ENCODE assay signal across 26 mouse cellular contexts in the genomic region with DNA sequence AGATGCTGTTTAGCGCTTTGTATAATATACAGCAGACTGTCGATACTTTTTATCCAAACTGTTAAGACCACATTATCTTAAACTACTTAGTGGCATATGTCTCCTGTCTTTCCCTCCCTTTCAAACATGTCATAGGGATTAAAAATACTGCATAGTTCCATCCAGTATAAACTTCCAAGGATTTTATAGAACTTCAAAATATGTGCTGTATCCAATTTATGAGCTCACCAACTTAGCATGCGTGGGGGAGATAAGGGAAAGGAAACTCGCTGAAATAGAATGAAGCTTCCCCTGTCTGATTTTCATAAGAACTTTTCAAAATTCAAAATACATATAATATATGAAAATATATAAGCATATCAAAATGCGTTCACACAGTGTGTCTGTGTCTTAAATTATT.
"Had no signal": no experiment of that assay in that cellular context is flagged by ENCODE, and none has a peak within 500 bp of the region (broad histone marks: within the 10 kb centered on the region; RNA-seq: fewer than 3 reads in every experiment).

No protein-coding gene starts in this region.

- H3K4me3 ChIP-seq: gastrocnemius, adult 2 months; heart, adult 2 months; hindbrain, embryonic 10.5 days; hindbrain, embryonic 12.5 days; intestine, embryonic 15.5 days; layer of hippocampus, adult 2 months; left cerebral cortex, adult 2 months; limb, embryonic 10.5 days; limb, embryonic 12.5 days; liver, embryonic 13.5 days; liver, embryonic 15.5 days had no signal

- H3K9ac ChIP-seq: hindbrain, embryonic 12.5 days; hindbrain, embryonic 14.5 days; intestine, embryonic 15.5 days; limb, embryonic 12.5 days; liver, embryonic 13.5 days; liver, embryonic 15.5 days; liver, postnatal 0 days had no signal

- H3K36me3 ChIP-seq: hindbrain, embryonic 10.5 days; hindbrain, embryonic 12.5 days; intestine, embryonic 15.5 days; limb, embryonic 10.5 days; limb, embryonic 12.5 days; liver, embryonic 13.5 days; liver, embryonic 15.5 days had no signal

- H3K27me3 ChIP-seq: hindbrain, embryonic 12.5 days; intestine, embryonic 15.5 days; limb, embryonic 12.5 days; liver, embryonic 13.5 days; liver, embryonic 15.5 days had no signal

- H3K27ac ChIP-seq: gastrocnemius, adult 2 months; heart, adult 2 months; hindbrain, embryonic 10.5 days; hindbrain, embryonic 12.5 days; hindbrain, embryonic 14.5 days; layer of hippocampus, adult 2 months; left cerebral cortex, adult 2 months; limb, embryonic 10.5 days; limb, embryonic 12.5 days; liver, embryonic 13.5 days; liver, embryonic 15.5 days had no signal

- H3K4me1 ChIP-seq: hindbrain, embryonic 10.5 days; hindbrain, embryonic 12.5 days; liver, embryonic 13.5 days; liver, embryonic 15.5 days had no signal

- H3K9me3 ChIP-seq: hindbrain, embryonic 10.5 days; hindbrain, embryonic 12.5 days; intestine, embryonic 15.5 days; limb, embryonic 10.5 days; limb, embryonic 12.5 days; liver, embryonic 13.5 days; liver, embryonic 15.5 days had no signal

- ATAC-seq: hindbrain, embryonic 16.5 days; inflammation-experienced regulatory T-cells, adult 6 months; intestine, embryonic 15.5 days; intestine, postnatal 0 days; liver, postnatal 0 days had no signal

- DNase-seq: gastrocnemius, adult 2 months; gastrocnemius, postnatal 10 days; gastrocnemius, postnatal 25 days; heart, adult 2 months; heart, postnatal 4 days; kidney, adult 18-20 months; kidney, adult 8-10 months; kidney, postnatal 14 days; kidney, postnatal 4 days; liver; liver, embryonic 13.5 days; liver, postnatal 0 days had no signal

- H3K4me2 ChIP-seq: heart, embryonic 11.5 days; hindbrain, embryonic 12.5 days; hindbrain, embryonic 14.5 days; intestine, embryonic 15.5 days; limb, embryonic 12.5 days; liver, embryonic 11.5 days; liver, embryonic 13.5 days; liver, embryonic 15.5 days had no signal
